Mouse (Mus musculus): ENCODE measurements around the gene Armh2. TPM values are rescaled to one million over a fixed set of nuclear protein-coding genes. Genes with fewer than 3 reads are reported as not detected.
"Not testable (repeated sequence)": the region's sequence is repeated elsewhere in the genome, so short reads cannot be mapped to it uniquely, and the experiment has no call there.

The Armh2 gene
- polyA plus RNA-seq, 1 experiment from 2014 or later: not detected

DNA sequence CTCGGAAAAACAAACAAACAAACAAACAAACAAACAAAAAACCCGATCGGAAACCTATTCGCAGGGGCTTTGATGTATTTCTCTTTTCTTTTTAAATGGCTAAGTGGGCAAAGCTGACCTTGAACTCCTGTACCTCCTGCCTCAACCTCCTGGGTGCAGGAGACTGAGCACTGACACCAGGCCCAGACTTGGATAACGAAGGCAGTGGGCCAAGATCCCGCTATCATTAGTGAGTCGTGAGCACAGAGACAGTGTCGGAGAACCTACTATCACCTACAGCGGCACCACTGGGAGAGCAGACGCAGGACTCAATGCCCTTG lies 20.0 kb downstream of the Armh2 start:
- peaks cover 39% of the 10 kb centered on the region for H3K36me3 ChIP-seq
- DNase-seq (ENCODE audit: low spot score): no peak
- no peaks in the 10 kb centered on the region for H3K27me3 ChIP-seq (ENCODE audit: insufficient read depth, poor library complexity, severe bottlenecking)
- WGBS: 7% methylated on average over 10 of the region's 10 CpGs
- peaks cover 20% of the 10 kb centered on the region for H3K4me1 ChIP-seq (replicated peaks)
- H3K9me3 ChIP-seq: no peaks in the 10 kb centered on the region
- peak overlapping the region; percentile 84 for H3K4me3 ChIP-seq
- peak overlapping the region; percentile 98 for H3K27ac ChIP-seq

DNA sequence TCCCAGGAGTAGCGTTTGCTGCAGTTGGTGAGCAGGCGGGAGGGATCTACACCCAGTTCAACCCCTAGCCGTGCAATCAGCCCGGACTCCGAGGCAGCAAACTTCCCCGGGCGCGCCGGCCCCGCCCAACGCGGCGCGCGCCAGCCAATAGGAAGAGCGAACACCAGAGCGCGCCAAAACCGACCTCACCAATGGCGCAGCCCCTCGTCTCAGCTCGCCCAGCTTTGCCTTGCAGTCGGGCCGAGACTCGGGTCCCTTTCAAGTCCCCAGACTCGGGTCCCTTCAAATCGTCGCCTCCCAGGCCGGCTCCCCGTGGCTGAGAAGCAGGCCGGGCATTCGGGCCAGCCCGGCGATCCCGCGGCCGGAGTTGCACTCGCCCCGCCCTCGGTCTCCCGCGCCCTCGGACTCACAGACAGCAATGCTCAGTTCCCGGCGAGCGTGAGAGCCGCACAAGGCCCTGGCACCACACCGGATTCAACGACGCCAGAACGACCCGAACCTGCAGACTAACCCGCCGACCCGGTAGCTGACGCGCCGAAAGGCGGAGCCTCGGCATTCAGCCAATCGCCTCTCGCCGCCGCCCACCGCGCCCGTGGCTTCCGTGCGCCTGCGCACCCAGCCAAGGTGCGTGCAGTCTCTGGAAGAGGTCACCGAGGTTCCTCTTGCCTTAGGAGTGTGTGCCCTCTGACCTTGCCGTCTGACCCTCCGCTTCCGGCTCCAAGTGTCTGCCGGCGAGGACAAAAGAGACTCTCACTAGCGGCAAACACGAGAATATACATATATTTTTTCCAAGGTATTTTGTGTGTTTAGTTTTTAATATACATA lies 20.6 kb downstream of the Armh2 start, which contains the start of gene Gmnn:
Gene Gmnn, minus strand, starts transcription at position 521 of the 825 bp plus-strand sequence.
- H3K9me3 ChIP-seq: no peaks in the 10 kb centered on the region
- DNase-seq (ENCODE audit: low spot score): peak; percentile 91
- H3K4me3 ChIP-seq: peak within 1 kb of the TSS; percentile 84
- no peaks in the 10 kb centered on the region for H3K27me3 ChIP-seq (ENCODE audit: insufficient read depth, poor library complexity, severe bottlenecking)
- H3K27ac ChIP-seq: peak within 1 kb of the TSS; percentile 98
- H3K36me3 ChIP-seq: peaks cover 34% of the 10 kb centered on the region
- under 1% methylated on average over 79 of the region's 79 CpGs for WGBS
- peaks cover 20% of the 10 kb centered on the region for H3K4me1 ChIP-seq (replicated peaks)

DNA sequence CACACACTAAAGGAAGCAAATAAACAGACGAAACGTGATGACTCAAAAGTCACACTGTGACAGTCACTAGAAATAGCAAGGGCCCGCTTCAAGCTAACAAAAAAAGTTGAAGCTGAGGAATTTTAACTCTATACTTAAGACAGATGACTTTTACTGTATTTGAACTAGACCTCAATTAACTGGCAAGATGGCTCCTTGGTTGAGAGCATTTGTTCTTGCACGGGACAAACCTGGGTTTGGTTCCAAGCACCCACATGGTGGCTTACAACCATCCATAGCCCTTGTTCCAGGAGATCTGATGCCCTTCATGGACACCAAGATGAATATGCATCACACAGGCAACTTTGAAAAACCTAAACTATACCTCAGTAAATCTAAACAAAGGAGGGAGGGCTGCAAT lies 21.2 kb downstream of the Armh2 start:
- no peak for DNase-seq (ENCODE audit: low spot score)
- Histone ChIP-seq H3K9me3 (no peaks in the 10 kb centered on the region), H3K4me3 (peak overlapping the region; percentile 84), H3K36me3 (peaks cover 27% of the 10 kb centered on the region), H3K27ac (peak overlapping the region; percentile 98), H3K27me3 (ENCODE audit: insufficient read depth, poor library complexity, severe bottlenecking) (no peaks in the 10 kb centered on the region), H3K4me1 (replicated peaks) (peaks cover 20% of the 10 kb centered on the region)
- WGBS: 46% methylated on average over 4 of the region's 4 CpGs

DNA sequence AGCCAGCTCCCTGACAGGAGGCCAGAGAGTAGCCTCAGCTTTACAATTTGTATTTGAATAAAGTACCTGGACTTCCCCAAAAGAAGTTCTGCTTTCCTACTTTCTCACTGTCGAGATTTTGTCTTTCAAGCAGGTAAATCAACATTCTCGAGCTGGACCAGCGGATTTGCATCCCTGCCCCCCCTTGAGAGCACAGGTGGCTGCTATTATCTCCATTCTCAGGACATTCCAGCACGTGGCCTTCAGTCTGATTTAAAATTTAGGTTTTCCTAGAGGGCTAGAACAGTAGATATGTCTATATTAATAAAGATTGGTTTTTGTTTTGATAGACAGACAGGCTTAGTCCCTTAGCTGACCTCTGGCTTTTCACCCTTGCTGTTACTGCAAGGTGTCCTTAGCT lies 26.8 kb downstream of the Armh2 start:
- DNase-seq (ENCODE audit: low spot score); H3K4me3 ChIP-seq; H3K27me3 ChIP-seq (ENCODE audit: insufficient read depth, poor library complexity, severe bottlenecking); H3K4me1 ChIP-seq (replicated peaks); H3K27ac ChIP-seq; H3K9me3 ChIP-seq; H3K36me3 ChIP-seq: not testable (repeated sequence)
- WGBS: 82% methylated on average over 4 of the region's 4 CpGs

DNA sequence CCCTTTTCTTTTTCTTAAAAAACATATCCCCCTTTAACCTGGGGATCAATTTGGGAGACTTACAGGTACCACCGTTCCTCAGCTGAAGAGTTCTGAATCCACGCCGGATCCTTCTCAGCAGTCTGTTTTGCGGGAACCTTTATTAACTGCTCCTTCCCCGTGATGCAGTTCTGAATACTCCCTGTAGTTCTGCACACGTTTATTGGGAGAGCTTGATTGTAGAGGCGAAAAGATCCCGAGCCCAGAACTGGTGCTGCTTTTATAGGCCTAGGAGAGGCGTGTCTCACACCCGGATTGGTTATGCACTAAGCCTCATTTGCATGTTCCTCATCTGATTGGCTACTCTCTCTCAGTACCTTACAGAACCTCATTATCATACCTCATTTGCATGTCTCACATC lies 30.4 kb downstream of the Armh2 start:
- not testable (repeated sequence) for H3K4me3 ChIP-seq; DNase-seq (ENCODE audit: low spot score); H3K27me3 ChIP-seq (ENCODE audit: insufficient read depth, poor library complexity, severe bottlenecking); H3K36me3 ChIP-seq; H3K4me1 ChIP-seq (replicated peaks); H3K27ac ChIP-seq; H3K9me3 ChIP-seq
- WGBS: 95% methylated on average over 10 of the region's 10 CpGs

DNA sequence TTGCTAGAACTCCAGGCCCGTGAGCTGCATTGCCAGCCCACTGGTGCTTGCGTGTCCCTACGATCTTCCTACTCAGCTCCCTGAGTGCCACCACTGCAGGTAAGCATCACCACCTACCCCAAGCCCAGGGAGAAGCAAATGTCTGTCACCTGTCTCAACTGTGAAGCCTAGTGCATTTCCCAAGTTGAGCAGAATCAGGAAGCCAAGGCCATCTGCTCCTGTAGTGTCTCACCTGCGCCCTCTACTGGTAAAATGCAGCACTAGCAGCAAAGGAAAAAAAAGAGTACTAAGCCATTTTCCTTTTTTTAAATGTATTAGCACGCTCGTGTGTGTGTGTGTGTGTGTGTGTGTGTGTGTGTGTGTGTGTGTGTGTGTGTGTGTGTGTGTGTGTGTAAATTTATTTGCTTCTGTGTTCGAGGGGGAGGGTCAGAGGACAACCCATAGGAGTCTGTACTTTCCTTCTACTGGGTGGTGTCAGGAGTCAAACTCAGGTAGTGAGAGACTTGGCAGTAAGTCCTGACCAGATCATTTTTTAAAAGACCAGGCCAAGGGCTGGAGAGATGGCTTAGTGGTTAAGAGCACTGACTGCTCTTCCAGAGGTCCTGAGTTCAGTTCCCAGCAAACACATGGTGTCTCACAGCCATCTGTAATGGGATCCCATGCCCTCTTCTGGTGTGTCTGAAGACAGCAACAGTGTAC lies 35.3 kb downstream of the Armh2 start:
- no peaks in the 10 kb centered on the region for H3K27me3 ChIP-seq (ENCODE audit: insufficient read depth, poor library complexity, severe bottlenecking)
- 51% methylated on average over 7 of the region's 7 CpGs for WGBS
- no peaks in the 10 kb centered on the region for H3K36me3 ChIP-seq
- H3K27ac ChIP-seq: no peak overlapping the region
- H3K4me1 ChIP-seq (replicated peaks): no peaks in the 10 kb centered on the region
- H3K9me3 ChIP-seq: no peaks in the 10 kb centered on the region
- no peak overlapping the region for H3K4me3 ChIP-seq
- DNase-seq (ENCODE audit: low spot score): peak; percentile 37

DNA sequence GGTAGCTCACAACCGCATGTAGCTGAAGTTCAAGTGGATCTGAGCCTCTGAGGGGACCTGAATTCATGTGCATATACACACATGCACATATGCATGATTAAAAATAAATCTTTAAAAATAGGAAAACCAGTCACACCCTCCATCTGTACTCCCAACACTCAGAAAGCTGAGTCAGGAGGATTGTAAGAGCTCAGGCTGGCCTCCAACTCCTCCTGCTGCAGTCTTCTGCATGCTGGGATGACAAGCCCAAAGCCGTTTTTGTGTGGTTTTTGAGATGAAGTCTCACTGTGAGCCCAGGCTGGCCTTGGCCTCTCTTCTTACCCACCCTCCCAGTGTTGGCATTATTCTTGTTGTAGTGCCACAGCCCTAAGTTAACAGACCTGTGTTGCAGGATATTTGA lies 37.0 kb downstream of the Armh2 start:
- DNase-seq (ENCODE audit: low spot score): no peak
- Histone ChIP-seq H3K27me3 (ENCODE audit: insufficient read depth, poor library complexity, severe bottlenecking) (no peaks in the 10 kb centered on the region), H3K4me1 (replicated peaks) (no peaks in the 10 kb centered on the region), H3K9me3 (no peaks in the 10 kb centered on the region), H3K27ac (no peak overlapping the region), H3K4me3 (no peak overlapping the region), H3K36me3 (no peaks in the 10 kb centered on the region)
- 79% methylated on average over 2 of the region's 2 CpGs for WGBS

DNA sequence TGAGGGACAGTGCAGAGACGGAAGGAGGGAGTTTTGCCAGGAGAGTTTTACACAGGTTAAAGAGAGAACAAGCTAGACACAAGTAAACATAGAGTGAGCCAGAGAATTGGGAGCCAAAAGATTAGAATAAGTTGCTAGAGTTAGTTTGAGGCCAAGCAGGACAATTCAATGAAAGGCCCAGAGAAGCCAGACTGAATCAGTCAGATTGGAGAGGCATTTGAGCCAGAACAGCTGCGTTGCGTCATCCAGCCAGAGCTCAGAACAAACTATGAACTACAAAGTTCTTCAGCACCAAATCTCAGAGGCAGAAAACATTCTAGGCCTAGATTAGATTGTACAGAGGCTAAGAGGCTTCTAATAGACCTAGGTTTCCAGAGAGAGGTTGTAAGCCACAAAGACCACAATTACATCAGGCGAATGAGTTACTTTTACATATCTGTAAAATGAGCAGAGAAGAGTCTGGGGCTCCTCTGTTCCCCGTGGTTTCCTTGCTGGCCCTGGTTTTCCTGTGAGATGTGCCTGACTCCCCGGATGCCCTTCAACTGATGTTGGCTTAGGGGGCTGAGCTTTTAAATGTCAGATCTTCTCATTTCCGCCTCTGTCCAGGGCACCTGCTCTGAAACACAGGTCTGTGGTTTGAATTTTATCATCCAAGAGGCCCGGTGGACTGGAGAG lies 37.8 kb downstream of the Armh2 start:
- WGBS: 87% methylated on average over 8 of the region's 8 CpGs
- Histone ChIP-seq H3K9me3 (no peaks in the 10 kb centered on the region), H3K27ac (no peak overlapping the region), H3K4me1 (replicated peaks) (no peaks in the 10 kb centered on the region), H3K36me3 (no peaks in the 10 kb centered on the region), H3K4me3 (no peak overlapping the region), H3K27me3 (ENCODE audit: insufficient read depth, poor library complexity, severe bottlenecking) (no peaks in the 10 kb centered on the region)
- DNase-seq (ENCODE audit: low spot score): no peak

DNA sequence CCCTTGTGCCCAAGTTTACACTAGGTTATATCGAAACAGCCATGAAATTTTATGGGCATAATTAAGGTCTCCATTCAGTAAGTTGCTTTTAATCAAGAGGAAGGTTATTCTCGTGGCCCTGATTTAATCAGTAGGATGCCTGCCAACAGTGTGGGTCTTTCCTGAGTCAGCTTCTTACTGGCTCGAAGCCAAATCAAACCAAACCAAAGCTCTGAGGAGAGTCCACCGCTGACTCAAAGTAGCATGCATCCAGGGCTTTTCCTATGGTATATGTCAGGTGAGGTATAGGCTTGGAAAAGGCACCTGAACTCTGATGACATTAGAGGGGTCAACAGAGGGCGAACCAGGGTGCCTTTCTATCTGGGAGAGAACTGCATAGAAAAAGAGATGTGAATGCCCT lies 40.9 kb downstream of the Armh2 start:
- DNase-seq (ENCODE audit: low spot score): no peak
- WGBS: 90% methylated on average over 5 of the region's 5 CpGs

DNA sequence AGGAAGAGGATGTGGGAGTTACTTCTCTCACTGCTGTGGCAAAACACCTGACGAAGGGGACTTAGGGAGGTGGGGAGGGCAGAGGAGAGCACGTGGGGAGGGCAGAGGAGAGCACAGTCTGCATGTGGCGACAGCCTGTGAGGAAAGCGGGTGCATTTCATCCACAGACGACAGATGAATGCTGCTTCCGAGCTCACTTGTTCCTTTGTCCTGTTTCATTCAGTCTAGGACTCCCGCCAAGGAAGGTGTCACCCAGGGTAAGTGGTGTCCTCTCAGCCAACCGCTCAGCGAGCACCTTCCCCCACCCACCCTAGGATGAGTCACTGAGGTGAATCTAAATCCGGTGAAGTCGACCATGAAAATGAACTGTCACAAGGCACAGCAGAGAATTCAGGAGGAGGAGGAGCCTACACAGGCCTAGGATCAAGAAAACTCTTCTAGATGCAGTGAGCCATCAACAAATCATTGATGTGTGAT lies 45.0 kb downstream of the Armh2 start:
- no peaks in the 10 kb centered on the region for H3K36me3 ChIP-seq
- no peak overlapping the region for H3K27ac ChIP-seq
- no peak overlapping the region for H3K4me3 ChIP-seq
- no peak for DNase-seq (ENCODE audit: low spot score)
- H3K4me1 ChIP-seq (replicated peaks): 0 out of 2 replicates have a peak, but pooled peaks cover 5% of the 10 kb centered on the region
- no peaks in the 10 kb centered on the region for H3K27me3 ChIP-seq (ENCODE audit: insufficient read depth, poor library complexity, severe bottlenecking)
- WGBS: 49% methylated on average over 11 of the region's 11 CpGs
- no peaks in the 10 kb centered on the region for H3K9me3 ChIP-seq

More for the DNA sequence above, 40.9 kb downstream of the Armh2 start:
- no peak overlapping the region for H3K4me3 ChIP-seq
- H3K9me3 ChIP-seq: no peaks in the 10 kb centered on the region
- no peaks in the 10 kb centered on the region for H3K27me3 ChIP-seq (ENCODE audit: insufficient read depth, poor library complexity, severe bottlenecking)
- no peaks in the 10 kb centered on the region for H3K36me3 ChIP-seq
- no peak overlapping the region for H3K27ac ChIP-seq
- H3K4me1 ChIP-seq (replicated peaks): 0 out of 2 replicates have a peak, but pooled peaks cover 5% of the 10 kb centered on the region

DNA sequence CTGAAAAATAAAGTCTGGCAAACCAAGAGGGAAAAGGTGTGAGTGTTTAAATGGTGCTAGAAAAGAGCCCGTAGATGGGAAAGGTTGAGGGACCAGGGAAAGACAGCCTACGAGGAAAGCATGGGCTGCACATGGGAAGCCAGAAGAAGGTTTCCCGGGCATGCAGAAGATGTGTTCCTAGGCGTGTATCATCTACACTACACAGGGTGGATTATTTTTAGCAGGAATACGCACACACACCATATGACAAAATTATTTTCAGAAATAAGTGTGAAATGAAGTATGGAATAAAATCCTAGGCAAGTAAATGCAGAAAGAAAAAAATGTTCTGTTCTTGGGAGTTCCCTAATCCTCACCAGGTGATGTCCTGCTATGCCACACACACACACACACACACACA lies 46.4 kb downstream of the Armh2 start:
- H3K27ac ChIP-seq: no peak overlapping the region
- 88% methylated on average over 5 of the region's 5 CpGs for WGBS
- 0 out of 2 replicates have a peak, but pooled peaks cover 5% of the 10 kb centered on the region for H3K4me1 ChIP-seq (replicated peaks)

DNA sequence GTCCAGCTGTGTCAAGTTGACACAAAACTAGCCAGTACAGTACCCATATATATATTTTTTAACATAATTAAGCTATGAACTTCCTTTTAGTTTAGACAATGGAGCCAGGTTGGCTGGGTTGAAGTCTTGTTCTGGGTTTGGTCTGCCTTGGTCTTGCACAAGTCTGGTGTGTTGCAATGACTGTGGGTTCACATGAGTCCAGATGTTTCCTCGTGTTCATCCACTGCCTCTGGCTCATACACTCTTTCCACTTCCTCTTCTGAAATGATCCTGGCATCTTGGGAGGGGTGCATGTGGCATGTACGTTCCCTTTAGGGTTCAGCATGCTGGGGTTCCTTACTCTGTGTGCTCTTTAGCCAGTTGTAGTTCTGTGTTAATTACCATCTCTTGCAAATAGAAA lies 50.3 kb downstream of the Armh2 start:
- H3K4me1 ChIP-seq (replicated peaks): 0 out of 2 replicates have a peak, but pooled peaks cover 1% of the 10 kb centered on the region
- 77% methylated on average over 2 of the region's 2 CpGs for WGBS
- no peak for DNase-seq (ENCODE audit: low spot score)

More for the DNA sequence above, 46.4 kb downstream of the Armh2 start:
- Histone ChIP-seq H3K27me3 (ENCODE audit: insufficient read depth, poor library complexity, severe bottlenecking) (no peaks in the 10 kb centered on the region), H3K36me3 (no peaks in the 10 kb centered on the region), H3K9me3 (no peaks in the 10 kb centered on the region), H3K4me3 (no peak overlapping the region)
- no peak for DNase-seq (ENCODE audit: low spot score)

More for the DNA sequence above, 50.3 kb downstream of the Armh2 start:
- no peak overlapping the region for H3K4me3 ChIP-seq
- H3K27me3 ChIP-seq (ENCODE audit: insufficient read depth, poor library complexity, severe bottlenecking): no peaks in the 10 kb centered on the region
- no peak overlapping the region for H3K27ac ChIP-seq
- H3K9me3 ChIP-seq: no peaks in the 10 kb centered on the region
- H3K36me3 ChIP-seq: no peaks in the 10 kb centered on the region
